Mouse (Mus musculus) stomach, embryonic 14.5 days (tissue): ENCODE results near the gene Reep6. TPM values are rescaled to one million over a fixed set of nuclear protein-coding genes. Genes with fewer than 3 reads are reported as not detected.

Source experiments
- ATAC-seq: fragments of 200-750 bp; cut with Nextera tagmentation; 2 replicates; pipeline ENCODE4 v1.8.0; 2017; ENCODE audit warnings: low read depth, moderate TSS enrichment; ENCODE audit not compliant: insufficient number of reproducible peaks, insufficient read depth, low FRiP score
- H3K27ac ChIP-seq: fragments of 300-500 bp; sonication (generic); 2 replicates; pipeline ENCODE4 v1.5.1; 2014; ENCODE audit warnings: mild to moderate bottlenecking, low read length, moderate library complexity, mixed read lengths
- H3K27me3 ChIP-seq: fragments of 300-500 bp; sonication (generic); 2 replicates; pipeline ENCODE4 v1.6.1; 2014; ENCODE audit warnings: low read length, control low read depth, mixed read lengths; ENCODE audit not compliant: control insufficient read depth, insufficient read depth
- H3K36me3 ChIP-seq: fragments of 300-500 bp; sonication (generic); 2 replicates; pipeline ENCODE4 v1.6.1; 2014; ENCODE audit warnings: mild to moderate bottlenecking, control low read depth, low read length, moderate library complexity, mixed read lengths; ENCODE audit not compliant: control insufficient read depth, insufficient read depth
- H3K4me1 ChIP-seq: fragments of 300-500 bp; sonication (generic); 2 replicates; pipeline ENCODE4 v1.6.1; 2014; ENCODE audit warnings: low read length, control low read depth, mixed read lengths; ENCODE audit not compliant: control insufficient read depth, insufficient read depth
- H3K4me2 ChIP-seq: fragments of 300-500 bp; sonication (generic); replicated peaks from 2 replicates; pipeline ENCODE4 v1.6.1; 2014; ENCODE audit warnings: low read depth, low read length, control low read depth
- H3K4me3 ChIP-seq: fragments of 300-500 bp; sonication (generic); 2 replicates; pipeline ENCODE4 v1.5.1; 2014; ENCODE audit warnings: low read depth, low read length, control low read depth
- H3K9ac ChIP-seq: fragments of 300-500 bp; sonication (generic); replicated peaks from 2 replicates; pipeline ENCODE4 v1.6.1; 2014; ENCODE audit warnings: low read depth, mild to moderate bottlenecking, control low read depth, low read length, moderate library complexity, mixed read lengths
- H3K9me3 ChIP-seq: fragments of 300-500 bp; sonication (generic); 2 replicates; pipeline ENCODE4 v1.6.1; 2016; ENCODE audit warnings: low read depth, low read length, control low read depth; ENCODE audit not compliant: control insufficient read depth
- WGBS: fragments of 180-500 bp; shearing (Covaris S2); extraction: QIAGEN DNeasy Blood & Tissue Kit; methylation state at CpG from one replicate; pipeline ENCODE4 v1.1.7; 2014; 5-methylcytosine and 5-hydroxymethylcytosine counted together
- polyA plus RNA-seq: library from polyadenylated mRNA; unstranded; fragments of >200 nt; fragmentation: Nextera tagmentation; extraction: Ambion mirVana; gene quantifications from 2 replicates; pipeline ENCODE4 v1.2.1, GENCODE M21; 2014

Reep6 gene
- polyA plus RNA-seq, 1 experiment from 2014 or later = 18.0 TPM

DNA sequence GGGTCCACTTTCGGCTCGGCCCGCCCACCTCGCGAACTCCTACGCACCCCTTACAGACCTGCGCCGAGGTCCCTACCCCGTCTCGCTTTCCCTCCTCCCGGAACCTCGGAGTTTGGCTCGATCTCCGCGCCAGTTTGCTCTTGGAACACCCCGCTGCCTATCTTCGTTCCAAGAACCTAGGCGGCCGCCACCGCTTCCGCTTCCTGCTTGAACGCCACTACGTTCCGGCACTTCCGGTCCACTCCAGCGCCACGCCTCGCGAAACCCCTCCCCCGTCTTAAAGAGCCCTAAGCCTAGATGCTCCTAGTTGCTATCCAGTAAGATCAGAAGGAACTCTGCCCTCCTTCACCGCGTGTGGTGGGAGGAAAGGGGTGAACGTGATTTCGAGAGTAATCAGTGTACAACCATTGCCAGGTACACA, 9.4 kb upstream of the Reep6 start, which contains the start of gene 2310011J03Rik:
2310011J03Rik (minus strand) TSS at position 198 of the 421 bp plus-strand sequence.
- Histone ChIP-seq H3K9ac (peak within 1 kb of the TSS; percentile 65), H3K27ac (peak within 1 kb of the TSS; percentile 68; the same call in 1 of the 2 replicates)
- WGBS = under 1% methylated on average over 34 of the region's 34 CpGs

GRCm38 (mm10) chr10:80321014-80321669, 8.6 kb upstream of the Reep6 start:
- Histone ChIP-seq H3K4me2 (no peak overlapping the region), H3K36me3 (no peaks in the 10 kb centered on the region), H3K9ac (no peak overlapping the region), H3K27ac (no peak overlapping the region), H3K27me3 (peaks cover 8% of the 10 kb centered on the region; the same call in 1 of the 2 replicates), H3K4me3 (no peak overlapping the region), H3K4me1 (peaks cover 9% of the 10 kb centered on the region; the same call in 1 of the 2 replicates), H3K9me3 (no peaks in the 10 kb centered on the region)
- WGBS = 69% methylated on average over 6 of the region's 6 CpGs
- no peak for ATAC-seq

More for the DNA sequence above, 9.4 kb upstream of the Reep6 start, which contains the start of gene 2310011J03Rik:
- Histone ChIP-seq H3K27me3 (peaks cover 16% of the 10 kb centered on the region), H3K36me3 (no peaks in the 10 kb centered on the region), H3K9me3 (no peaks in the 10 kb centered on the region), H3K4me2 (peak within 1 kb of the TSS; percentile 77), H3K4me3 (peak within 1 kb of the TSS; percentile 93), H3K4me1 (peaks cover 9% of the 10 kb centered on the region; the same call in 1 of the 2 replicates)
- peak; percentile 64 for ATAC-seq

GRCm38 (mm10) chr10:80321670-80322581, 7.8 kb upstream of the Reep6 start:
- 0 out of 2 replicates have a peak, but pooled peaks cover 4% of the 10 kb centered on the region for H3K27me3 ChIP-seq
- H3K4me1 ChIP-seq = peaks cover 9% of the 10 kb centered on the region; the same call in 1 of the 2 replicates
- no peaks in the 10 kb centered on the region for H3K36me3 ChIP-seq
- no peak overlapping the region; the same call in 1 of the 2 replicates for H3K9ac ChIP-seq
- peak overlapping the region; percentile 43; the same call in 1 of the 2 replicates for H3K4me3 ChIP-seq
- H3K27ac ChIP-seq = no peak overlapping the region
- ATAC-seq = no peak
- peak overlapping the region; percentile 97 for H3K4me2 ChIP-seq
- no peaks in the 10 kb centered on the region for H3K9me3 ChIP-seq
- WGBS = 85% methylated on average over 21 of the region's 21 CpGs

GRCm38 (mm10) chr10:80322811-80323211, 6.9 kb upstream of the Reep6 start:
- Histone ChIP-seq H3K4me1 (peaks cover 9% of the 10 kb centered on the region; the same call in 1 of the 2 replicates), H3K27me3 (no peaks in the 10 kb centered on the region), H3K27ac (no peak overlapping the region), H3K36me3 (no peaks in the 10 kb centered on the region), H3K4me3 (peak overlapping the region; percentile 43), H3K9me3 (no peaks in the 10 kb centered on the region), H3K4me2 (peak overlapping the region; percentile 97), H3K9ac (peak overlapping the region; percentile 43)
- WGBS = 4% methylated on average over 28 of the region's 28 CpGs
- ATAC-seq = no peak

GRCm38 (mm10) chr10:80323261-80324119, 6.3 kb upstream of the Reep6 start:
- H3K9ac ChIP-seq = peak overlapping the region; percentile 43
- no peak overlapping the region for H3K27ac ChIP-seq
- peak; percentile 39 for ATAC-seq
- no peaks in the 10 kb centered on the region for H3K36me3 ChIP-seq
- H3K4me1 ChIP-seq = peaks cover 9% of the 10 kb centered on the region; the same call in 1 of the 2 replicates
- H3K27me3 ChIP-seq = no peaks in the 10 kb centered on the region
- peak overlapping the region; percentile 43 for H3K4me3 ChIP-seq
- H3K4me2 ChIP-seq = peak overlapping the region; percentile 97
- H3K9me3 ChIP-seq = no peaks in the 10 kb centered on the region
- WGBS = 1% methylated on average over 39 of the region's 46 CpGs

DNA sequence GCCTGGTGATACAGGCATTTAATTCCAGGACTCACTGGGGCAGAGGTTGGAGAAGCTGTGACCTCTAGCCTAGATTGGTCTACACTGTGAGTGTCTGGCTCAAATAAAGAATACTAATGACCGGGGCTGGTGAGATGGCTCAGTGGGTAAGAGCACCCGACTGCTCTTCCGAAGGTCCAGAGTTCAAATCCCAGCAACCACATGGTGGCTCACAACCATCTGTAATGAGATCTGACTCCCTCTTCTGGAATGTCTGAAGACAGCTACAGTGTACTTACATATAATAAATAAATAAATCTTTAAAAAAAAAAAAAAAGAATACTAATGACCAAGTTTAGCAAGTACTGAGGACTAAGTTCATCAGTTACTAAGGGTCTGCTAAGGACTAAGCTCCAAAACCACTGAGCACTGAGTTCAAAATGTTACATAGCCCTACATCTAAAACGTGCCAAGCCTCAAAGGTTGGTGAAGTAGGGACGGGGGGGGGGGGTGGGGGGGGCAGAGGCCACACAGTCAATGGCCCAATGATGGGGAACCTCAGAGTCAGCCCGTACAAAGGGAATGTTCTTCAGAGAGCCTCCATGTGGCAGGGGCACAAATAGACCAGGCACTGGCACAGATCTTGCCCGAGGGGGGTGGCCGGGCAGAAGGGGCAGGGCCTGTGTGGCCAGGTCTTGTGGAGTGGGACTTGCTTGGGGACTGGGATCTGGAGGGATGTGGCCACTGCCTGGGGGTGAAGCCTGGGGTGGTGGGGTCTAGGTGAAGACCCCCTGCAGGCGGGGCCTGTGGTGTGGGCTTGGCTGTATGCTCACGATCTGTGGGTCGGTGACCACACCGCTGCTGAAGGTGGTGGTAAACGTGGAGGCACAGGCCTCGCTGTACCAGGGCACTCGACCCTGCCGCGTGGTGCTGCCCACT, 5.4 kb upstream of the Reep6 start:
- H3K9me3 ChIP-seq = no peaks in the 10 kb centered on the region
- 86% methylated on average over 17 of the region's 17 CpGs for WGBS
- H3K27ac ChIP-seq = no peak overlapping the region
- no peaks in the 10 kb centered on the region for H3K27me3 ChIP-seq
- H3K4me2 ChIP-seq = peak overlapping the region; percentile 97
- H3K4me1 ChIP-seq = peaks cover 8% of the 10 kb centered on the region; the same call in 1 of the 2 replicates
- H3K9ac ChIP-seq = no peak overlapping the region
- no peak for ATAC-seq
- no peak overlapping the region for H3K4me3 ChIP-seq
- no peaks in the 10 kb centered on the region for H3K36me3 ChIP-seq

- Histone ChIP-seq H3K4me3 (no peak overlapping the region), H3K9ac (no peak overlapping the region), H3K27me3 (no peaks in the 10 kb centered on the region), H3K27ac (no peak overlapping the region), H3K9me3 (no peaks in the 10 kb centered on the region), H3K4me2 (no peak overlapping the region), H3K4me1 (0 out of 2 replicates have a peak, but pooled peaks cover 6% of the 10 kb centered on the region), H3K36me3 (no peaks in the 10 kb centered on the region)
- ATAC-seq = no peak
- 75% methylated on average over 21 of the region's 21 CpGs for WGBS
Measured at GRCm38 (mm10) chr10:80325045-80325444, 4.7 kb upstream of the Reep6 start.
